Mouse (Mus musculus): ENCODE measurements around the gene Hrk. TPM values are rescaled to one million over a fixed set of nuclear protein-coding genes. Genes with fewer than 3 reads are reported as not detected.

Hrk gene
- polyA plus RNA-seq, 1 experiment from 2014 or later: 0.20 TPM

DNA sequence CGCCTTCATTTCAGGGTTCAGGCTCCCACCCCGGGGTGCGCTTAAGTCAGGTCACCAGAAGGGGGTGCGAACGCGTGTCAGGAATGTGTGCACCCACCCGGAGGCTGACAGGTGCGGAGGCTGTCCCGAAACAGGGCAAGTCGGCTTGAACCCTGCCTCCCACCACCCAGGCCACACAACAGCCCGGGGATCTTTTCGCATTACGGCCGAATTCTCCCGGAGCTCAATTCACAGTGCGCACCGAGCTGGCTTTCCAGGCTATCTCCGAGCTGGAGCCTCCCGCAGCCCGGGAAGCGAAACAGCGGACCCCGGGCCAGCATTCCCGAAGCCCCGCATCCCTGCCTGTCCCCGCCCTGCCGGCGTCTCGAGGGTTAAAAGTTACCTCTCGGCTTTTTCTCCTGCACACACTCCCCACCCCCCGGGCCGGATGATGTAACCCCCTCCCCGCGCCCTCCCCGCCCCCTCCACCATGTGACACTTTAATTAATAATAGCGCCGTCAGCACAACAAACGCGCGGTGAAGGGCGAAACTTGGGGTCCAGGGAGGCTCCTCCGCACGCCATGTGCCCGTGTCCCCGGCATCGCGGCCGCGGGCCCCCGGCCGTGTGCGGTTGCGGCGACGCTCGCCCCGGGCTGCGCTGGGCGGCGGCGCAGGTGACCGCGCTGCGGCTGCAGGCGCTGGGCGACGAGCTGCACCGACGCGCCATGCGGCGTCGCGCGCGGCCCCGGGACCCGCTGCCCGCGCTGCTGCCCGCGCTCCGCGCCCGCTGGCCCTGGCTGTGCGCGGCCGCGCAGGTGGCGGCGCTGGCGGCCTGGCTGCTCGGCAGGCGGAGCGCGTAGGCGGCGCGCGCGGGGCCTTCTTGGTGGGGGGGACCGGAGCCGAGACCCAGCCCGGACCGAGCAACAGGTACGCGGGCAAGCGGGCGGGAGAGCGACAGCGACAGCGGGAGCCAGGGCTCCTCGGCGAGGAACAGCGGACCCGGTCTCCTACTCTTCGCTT is 5.1 kb downstream of the Hrk start:
- WGBS: under 1% methylated on average over 100 of the region's 117 CpGs

DNA sequence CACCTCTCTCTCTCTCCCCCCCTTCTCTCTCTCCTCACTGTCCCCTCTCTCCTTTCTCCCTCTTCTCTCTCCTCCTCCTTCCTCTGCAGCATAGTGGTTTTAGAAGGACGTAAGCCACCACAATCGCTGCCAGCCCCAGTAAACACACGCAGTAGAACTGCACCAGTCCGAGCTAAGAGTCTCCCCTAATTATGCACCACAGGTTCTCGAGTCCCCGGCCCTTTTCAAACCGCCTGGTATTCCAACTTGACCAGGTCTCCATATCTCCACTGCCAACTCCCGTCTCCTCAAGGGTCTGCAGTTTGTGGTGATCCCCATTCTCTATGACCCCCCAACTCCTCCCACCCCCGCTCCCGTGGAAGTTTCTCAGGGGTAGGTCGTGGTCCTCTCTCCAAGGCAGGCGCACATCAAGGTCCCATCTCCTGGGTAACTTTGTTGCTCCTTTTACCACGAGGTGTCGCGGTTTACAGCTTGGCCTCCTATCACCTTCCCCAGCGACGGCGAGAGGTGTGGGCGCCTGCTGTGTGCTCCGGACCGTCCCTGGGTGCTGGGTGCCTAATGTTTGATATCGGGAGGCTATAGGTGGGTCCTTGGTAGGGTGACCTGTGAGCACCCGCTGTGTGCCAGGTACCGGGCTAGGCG is 6.6 kb downstream of the Hrk start:
- Histone ChIP-seq H3K36me3 (ENCODE audit: control insufficient read depth, insufficient read depth, low read length) (no peaks in the 10 kb centered on the region), H3K4me3 (ENCODE audit: low read depth, low read length) (peak overlapping the region; percentile 24), H3K9me3 (ENCODE audit: control insufficient read depth, low read length) (peaks cover 4% of the 10 kb centered on the region; the same call in 1 of the 2 replicates), H3K4me1 (replicated peaks; ENCODE audit: control insufficient read depth, insufficient read depth, low read length) (peaks cover 11% of the 10 kb centered on the region; the same call in 1 of the 2 replicates), H3K27ac (ENCODE audit: low read depth, low read length) (no peak overlapping the region), H3K9ac (ENCODE audit: low read length) (no peak overlapping the region), H3K27me3 (ENCODE audit: control insufficient read depth, insufficient read depth, low read length) (peaks cover 74% of the 10 kb centered on the region), H3K4me2 (ENCODE audit: low read depth, low read length, severe bottlenecking) (peak overlapping the region; percentile 5; the same call in 1 of the 2 replicates)
- DNase-seq (ENCODE audit: low spot score): peak; percentile 62
- WGBS: 2% methylated on average over 25 of the region's 25 CpGs
- ATAC-seq (replicated peaks; ENCODE audit: low FRiP score): 0 out of 2 replicates have a peak, but pooled peaks have one; percentile 28

More for the DNA sequence above, 5.1 kb downstream of the Hrk start:
- Histone ChIP-seq H3K36me3 (ENCODE audit: control insufficient read depth, insufficient read depth, low read length) (no peaks in the 10 kb centered on the region), H3K9ac (ENCODE audit: low read length) (peak overlapping the region; percentile 47), H3K4me2 (ENCODE audit: low read depth, low read length, severe bottlenecking) (peak overlapping the region; percentile 94), H3K9me3 (ENCODE audit: control insufficient read depth, low read length) (no peaks in the 10 kb centered on the region), H3K27ac (ENCODE audit: low read depth, low read length) (no peak overlapping the region), H3K27me3 (ENCODE audit: control insufficient read depth, insufficient read depth, low read length) (peaks cover 67% of the 10 kb centered on the region), H3K4me3 (ENCODE audit: low read depth, low read length) (peak overlapping the region; percentile 52), H3K4me1 (replicated peaks; ENCODE audit: control insufficient read depth, insufficient read depth, low read length) (peaks cover 8% of the 10 kb centered on the region; the same call in 1 of the 2 replicates)
- DNase-seq (ENCODE audit: low spot score) (peak; percentile 74), ATAC-seq (replicated peaks; ENCODE audit: low FRiP score) (no peak)

DNA sequence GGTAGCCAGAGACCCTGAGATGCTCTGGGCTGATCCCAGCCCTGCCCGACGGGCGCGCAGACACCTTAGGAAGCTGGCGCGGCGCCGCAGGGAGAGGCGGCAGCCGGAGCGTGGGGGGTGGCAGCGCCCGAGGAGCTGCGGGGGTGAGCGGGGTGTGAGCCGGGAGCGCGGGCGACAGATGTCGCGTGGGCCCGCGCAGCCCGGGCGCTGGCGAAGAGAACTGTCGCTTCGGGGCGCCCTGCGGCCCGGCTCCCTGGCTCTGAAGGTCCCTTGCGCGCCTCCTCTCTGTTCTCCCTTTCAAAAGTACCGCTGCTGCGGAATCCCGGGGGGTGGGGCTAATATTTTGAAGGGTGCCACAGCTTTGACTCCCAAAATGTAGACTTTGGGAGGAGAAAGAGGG is 7.2 kb downstream of the Hrk start:
- H3K4me1 ChIP-seq (replicated peaks; ENCODE audit: control insufficient read depth, insufficient read depth, low read length): peaks cover 11% of the 10 kb centered on the region; the same call in 1 of the 2 replicates
- DNase-seq (ENCODE audit: low spot score) (no peak), ATAC-seq (replicated peaks; ENCODE audit: low FRiP score) (0 out of 2 replicates have a peak, but pooled peaks have one; percentile 11)

DNA sequence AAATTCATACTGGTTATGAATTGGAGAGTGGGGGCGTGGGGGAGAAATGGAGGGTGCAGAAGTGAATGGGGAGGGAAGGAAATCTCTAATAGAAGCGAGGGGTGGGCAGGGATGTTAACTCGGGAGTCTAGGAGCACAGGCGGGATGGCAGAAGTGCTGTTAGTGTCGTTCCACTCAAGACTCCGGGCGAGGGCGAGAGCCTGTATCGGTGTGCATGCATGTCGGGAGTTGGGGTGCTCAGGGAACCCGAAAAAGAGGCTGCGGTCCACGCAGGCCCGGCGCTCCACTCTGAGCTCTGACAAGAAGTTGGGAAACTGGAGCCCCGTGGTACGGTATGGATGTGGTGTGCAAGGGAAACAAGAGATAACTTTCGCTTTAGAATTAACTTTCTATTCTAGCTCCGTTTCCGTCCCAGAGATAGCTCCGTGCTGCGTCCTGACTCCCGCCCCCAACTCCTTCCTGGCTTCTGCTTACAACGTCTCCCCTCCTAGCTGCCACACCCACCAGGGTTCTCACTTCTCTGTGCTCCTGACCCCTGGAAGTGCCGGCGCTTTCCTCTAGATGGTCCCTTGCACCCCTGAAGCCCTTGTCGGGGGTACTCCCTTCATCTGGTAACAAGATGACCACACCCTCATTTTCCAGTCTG is 7.8 kb downstream of the Hrk start:
- Histone ChIP-seq H3K4me3 (ENCODE audit: low read depth, low read length) (peak overlapping the region; percentile 24; the same call in 1 of the 2 replicates), H3K9ac (ENCODE audit: low read length) (no peak overlapping the region), H3K9me3 (ENCODE audit: control insufficient read depth, low read length) (peaks cover 4% of the 10 kb centered on the region; the same call in 1 of the 2 replicates), H3K27ac (ENCODE audit: low read depth, low read length) (no peak overlapping the region), H3K36me3 (ENCODE audit: control insufficient read depth, insufficient read depth, low read length) (no peaks in the 10 kb centered on the region), H3K4me1 (replicated peaks; ENCODE audit: control insufficient read depth, insufficient read depth, low read length) (peaks cover 11% of the 10 kb centered on the region; the same call in 1 of the 2 replicates), H3K4me2 (ENCODE audit: low read depth, low read length, severe bottlenecking) (peak overlapping the region; percentile 18; the same call in 1 of the 2 replicates), H3K27me3 (ENCODE audit: control insufficient read depth, insufficient read depth, low read length) (peaks cover 74% of the 10 kb centered on the region)
- ATAC-seq (replicated peaks; ENCODE audit: low FRiP score): no peak
- under 1% methylated on average over 27 of the region's 27 CpGs for WGBS
- DNase-seq (ENCODE audit: low spot score): peak; percentile 56

More for the DNA sequence above, 7.2 kb downstream of the Hrk start:
- no peaks in the 10 kb centered on the region for H3K36me3 ChIP-seq (ENCODE audit: control insufficient read depth, insufficient read depth, low read length)
- H3K4me3 ChIP-seq (ENCODE audit: low read depth, low read length): peak overlapping the region; percentile 24
- H3K9ac ChIP-seq (ENCODE audit: low read length): no peak overlapping the region
- H3K27me3 ChIP-seq (ENCODE audit: control insufficient read depth, insufficient read depth, low read length): peaks cover 74% of the 10 kb centered on the region
- H3K4me2 ChIP-seq (ENCODE audit: low read depth, low read length, severe bottlenecking): peak overlapping the region; percentile 33
- no peak overlapping the region for H3K27ac ChIP-seq (ENCODE audit: low read depth, low read length)
- under 1% methylated on average over 36 of the region's 36 CpGs for WGBS
- H3K9me3 ChIP-seq (ENCODE audit: control insufficient read depth, low read length): peaks cover 4% of the 10 kb centered on the region; the same call in 1 of the 2 replicates

DNA sequence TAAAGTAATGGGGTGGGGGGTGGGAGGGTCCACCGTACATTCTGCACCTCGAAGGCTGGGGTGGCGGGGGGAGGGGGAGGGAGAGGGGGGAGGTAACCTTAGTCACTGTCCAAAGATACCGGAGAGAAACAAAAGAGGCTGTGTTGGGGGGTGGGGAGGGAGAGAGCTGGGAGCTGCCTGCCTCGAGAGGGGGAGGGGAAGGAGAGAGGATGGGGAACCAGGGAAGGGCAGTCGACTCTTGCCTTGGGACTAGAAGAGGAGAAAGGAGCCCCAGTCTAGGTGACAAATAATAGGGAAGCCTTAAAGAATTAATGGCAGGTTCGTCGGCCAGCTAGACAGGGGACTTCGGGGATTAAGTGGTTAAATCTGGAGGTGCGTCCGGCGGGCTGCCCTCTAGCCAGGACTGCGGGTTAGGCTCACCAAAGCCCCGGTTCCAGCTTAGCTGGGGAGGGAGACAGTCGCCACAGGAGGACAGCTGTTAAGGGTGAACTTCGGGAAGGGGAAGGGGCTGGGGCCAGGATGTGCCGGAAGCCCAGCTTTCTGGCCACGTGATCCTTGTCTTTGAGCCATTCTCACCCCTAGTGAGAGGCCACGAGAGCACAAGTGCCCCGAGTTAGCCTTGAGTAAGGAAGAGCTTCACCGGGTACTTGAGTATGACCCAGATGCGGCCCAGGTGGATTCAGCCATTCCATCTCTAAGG is 10.0 kb downstream of the Hrk start:
- DNase-seq (ENCODE audit: low spot score) (peak; percentile 56), ATAC-seq (replicated peaks; ENCODE audit: low FRiP score) (0 out of 2 replicates have a peak, but pooled peaks have one; percentile 33)
- Histone ChIP-seq H3K36me3 (ENCODE audit: control insufficient read depth, insufficient read depth, low read length) (no peaks in the 10 kb centered on the region), H3K4me1 (replicated peaks; ENCODE audit: control insufficient read depth, insufficient read depth, low read length) (peaks cover 10% of the 10 kb centered on the region; the same call in 1 of the 2 replicates), H3K9me3 (ENCODE audit: control insufficient read depth, low read length) (peaks cover 4% of the 10 kb centered on the region; the same call in 1 of the 2 replicates), H3K4me3 (ENCODE audit: low read depth, low read length) (peak overlapping the region; percentile 21), H3K27me3 (ENCODE audit: control insufficient read depth, insufficient read depth, low read length) (peaks cover 57% of the 10 kb centered on the region), H3K4me2 (ENCODE audit: low read depth, low read length, severe bottlenecking) (peak overlapping the region; percentile 53), H3K9ac (ENCODE audit: low read length) (peak overlapping the region; percentile 23), H3K27ac (ENCODE audit: low read depth, low read length) (no peak overlapping the region)
- 0% methylated on average over 22 of the region's 22 CpGs for WGBS

DNA sequence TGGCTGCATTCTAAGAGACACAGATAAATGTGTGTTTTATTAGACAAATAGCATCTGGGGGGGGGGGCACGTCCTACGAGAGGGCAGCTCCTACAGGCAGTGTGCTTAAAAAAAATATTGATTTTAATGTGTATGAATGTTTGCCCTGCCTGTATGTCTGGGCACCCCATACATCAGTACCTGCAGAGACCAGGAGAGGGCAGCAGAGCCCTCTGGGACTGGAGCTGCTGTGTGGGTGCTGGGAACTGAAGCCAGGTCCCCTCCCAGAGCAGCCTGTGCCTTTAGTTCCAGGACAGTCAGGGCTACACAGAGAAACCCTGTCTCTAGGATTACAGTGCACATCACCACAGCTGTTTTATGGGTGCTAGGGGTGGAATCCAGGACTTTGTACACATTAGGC is 10.7 kb downstream of the Hrk start:
- Histone ChIP-seq H3K36me3 (ENCODE audit: control insufficient read depth, insufficient read depth, low read length) (no peaks in the 10 kb centered on the region), H3K9me3 (ENCODE audit: control insufficient read depth, low read length) (peaks cover 4% of the 10 kb centered on the region; the same call in 1 of the 2 replicates), H3K4me3 (ENCODE audit: low read depth, low read length) (no peak overlapping the region; the same call in 1 of the 2 replicates), H3K27me3 (ENCODE audit: control insufficient read depth, insufficient read depth, low read length) (peaks cover 51% of the 10 kb centered on the region), H3K4me1 (replicated peaks; ENCODE audit: control insufficient read depth, insufficient read depth, low read length) (peaks cover 10% of the 10 kb centered on the region; the same call in 1 of the 2 replicates), H3K9ac (ENCODE audit: low read length) (no peak overlapping the region), H3K27ac (ENCODE audit: low read depth, low read length) (no peak overlapping the region), H3K4me2 (ENCODE audit: low read depth, low read length, severe bottlenecking) (peak overlapping the region; percentile 53; the same call in 1 of the 2 replicates)
- DNase-seq (ENCODE audit: low spot score) (no peak), ATAC-seq (replicated peaks; ENCODE audit: low FRiP score) (no peak)
- 15% methylated on average over 2 of the region's 2 CpGs for WGBS

DNA sequence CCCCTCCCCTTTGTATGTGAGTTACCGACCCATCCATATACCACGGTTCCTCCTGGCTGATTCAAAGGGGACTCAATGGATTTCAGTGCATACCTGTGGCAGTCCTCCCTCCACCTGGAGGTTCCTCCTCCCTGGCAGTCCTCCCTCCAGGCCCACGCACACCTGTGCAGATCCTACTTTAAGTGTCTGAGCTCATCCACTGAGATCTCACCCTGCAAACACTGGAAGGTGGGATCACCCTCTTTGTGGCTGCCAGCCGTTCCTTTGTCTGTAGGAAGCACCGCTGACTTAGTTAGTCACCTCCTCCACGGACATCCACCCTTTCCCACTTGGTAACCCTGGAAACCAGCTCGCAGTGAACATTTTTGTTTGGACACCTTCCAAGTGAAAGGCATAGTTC is 13.2 kb downstream of the Hrk start:
- Histone ChIP-seq H3K4me1 (replicated peaks; ENCODE audit: control insufficient read depth, insufficient read depth, low read length) (peaks cover 5% of the 10 kb centered on the region; the same call in 1 of the 2 replicates), H3K4me3 (ENCODE audit: low read depth, low read length) (no peak overlapping the region), H3K9ac (ENCODE audit: low read length) (no peak overlapping the region), H3K27me3 (ENCODE audit: control insufficient read depth, insufficient read depth, low read length) (peaks cover 26% of the 10 kb centered on the region), H3K27ac (ENCODE audit: low read depth, low read length) (no peak overlapping the region), H3K9me3 (ENCODE audit: control insufficient read depth, low read length) (peaks cover 4% of the 10 kb centered on the region; the same call in 1 of the 2 replicates), H3K36me3 (ENCODE audit: control insufficient read depth, insufficient read depth, low read length) (no peaks in the 10 kb centered on the region), H3K4me2 (ENCODE audit: low read depth, low read length, severe bottlenecking) (no peak overlapping the region)
- no peak for DNase-seq (ENCODE audit: low spot score)
- ATAC-seq (replicated peaks; ENCODE audit: low FRiP score): no peak
- WGBS: 82% methylated on average over 7 of the region's 7 CpGs
